Mouse (Mus musculus) pancreas, adult 10 weeks (tissue): Measurements from ENCODE around the gene Meig1. TPM values are rescaled to one million over a fixed set of nuclear protein-coding genes. Genes with fewer than 3 reads are reported as not detected.

ENCODE experiments used
- polyA plus RNA-seq: library from polyadenylated mRNA; stranded (reverse); fragments of 350-450 nt; fragmentation: Illumina TruSeq; extraction: RNeasy Lipid Tissue Mini Kit (QIAGEN cat#74804); gene quantifications from one replicate; pipeline ENCODE4 v1.2.3, GENCODE M21; 2015; ENCODE audit warnings: low read depth, low replicate concordance; ENCODE audit not compliant: insufficient read depth

Gene Meig1
- not detected for polyA plus RNA-seq

GRCm38 (mm10) chr2:3422548-3422947, at the start of gene Meig1:
Meig1 (minus strand) TSS chr2:3422648.

GRCm38 (mm10) chr2:3423841-3424578, 1.6 kb upstream of the Meig1 start, which contains the start of gene Dclre1c:
Dclre1c (plus strand) TSS chr2:3424131.

GRCm38 (mm10) chr2:3397110-3397509, 25.3 kb downstream of the Meig1 start, which contains the start of gene Olah:
Olah (minus strand) TSS chr2:3397210.

Other genes starting within 250 kb of the Meig1 start
- gene Nmt2, start 138.4 kb downstream of the Meig1 start, polyA plus RNA-seq: 7.4 TPM
- gene Rpp38, start 90.0 kb downstream of the Meig1 start, polyA plus RNA-seq: 4.8 TPM
- not detected for gene Acbd7, start 86.5 kb downstream of the Meig1 start, polyA plus RNA-seq
- gene Olah, start 25.4 kb downstream of the Meig1 start, polyA plus RNA-seq: not detected
- gene Dclre1c, start 1.5 kb upstream of the Meig1 start, polyA plus RNA-seq: 2.3 TPM
- gene Suv39h2, start 52.4 kb upstream of the Meig1 start, polyA plus RNA-seq: 0.50 TPM
- 0.55 TPM for gene Gm45902, start 90.1 kb upstream of the Meig1 start, polyA plus RNA-seq
- gene Hspa14, start 90.2 kb upstream of the Meig1 start, polyA plus RNA-seq: 6.8 TPM
- gene Cdnf, start 90.4 kb upstream of the Meig1 start, polyA plus RNA-seq: not detected
- 6.4 TPM for gene Fam107b, start 147.8 kb upstream of the Meig1 start, polyA plus RNA-seq